Mouse (Mus musculus) lung, postnatal 0 days (tissue): ENCODE measurements around the gene 6030468B19Rik. TPM values are rescaled to one million over a fixed set of nuclear protein-coding genes. Genes with fewer than 3 reads are reported as not detected.
A peak's percentile ranks its signal among the peaks of the same experiment; 100 is the strongest.
"Not testable (repeated sequence)": the region's sequence is repeated elsewhere in the genome, so short reads cannot be mapped to it uniquely, and the experiment has no call there.

Experiments
- ATAC-seq: fragments of 200-750 bp; cut with Nextera tagmentation; 2 replicates; pipeline ENCODE4 v1.8.0; 2017; ENCODE audit warnings: moderate library complexity
- DNase-seq: peaks from one replicate; pipeline ENCODE4 v3.0.0-alpha.2; 2016; ENCODE audit warnings: low spot score
- H3K27ac ChIP-seq: fragments of 300-500 bp; sonication (generic); 2 replicates; pipeline ENCODE4 v1.5.1; 2014; ENCODE audit warnings: antibody characterized with exemption, mild to moderate bottlenecking, low read length, mixed read lengths
- H3K27me3 ChIP-seq: fragments of 300-500 bp; sonication (generic); replicated peaks from 2 replicates; pipeline ENCODE4 v1.6.1; 2014; ENCODE audit warnings: low read length, mixed read lengths; ENCODE audit not compliant: insufficient read depth
- H3K36me3 ChIP-seq: fragments of 300-500 bp; sonication (generic); 2 replicates; pipeline ENCODE4 v1.6.1; 2014; ENCODE audit warnings: low read length, mixed read lengths; ENCODE audit not compliant: insufficient read depth
- H3K4me1 ChIP-seq: fragments of 300-500 bp; sonication (generic); 2 replicates; pipeline ENCODE4 v1.6.1; 2014; ENCODE audit warnings: antibody characterized with exemption, low read depth, low read length, mixed read lengths; ENCODE audit not compliant: insufficient read depth
- H3K4me2 ChIP-seq: fragments of 300-500 bp; sonication (generic); replicated peaks from 2 replicates; pipeline ENCODE4 v1.6.1; 2014; ENCODE audit warnings: low read depth, mild to moderate bottlenecking, low read length, moderate library complexity, mixed read lengths
- H3K4me3 ChIP-seq: fragments of 300-500 bp; sonication (generic); 2 replicates; pipeline ENCODE4 v1.5.1; 2014; ENCODE audit warnings: low read depth, low read length
- H3K9ac ChIP-seq: fragments of 300-500 bp; sonication (generic); replicated peaks from 2 replicates; pipeline ENCODE4 v1.6.1; 2014; ENCODE audit warnings: low read depth, mild to moderate bottlenecking
- H3K9me3 ChIP-seq: fragments of 300-500 bp; sonication (generic); 2 replicates; pipeline ENCODE4 v1.6.1; 2016; ENCODE audit warnings: low read length, mixed read lengths
- CTCF ChIP-seq: IDR thresholded peaks from 2 replicates; pipeline ENCODE4 v1.5.1; 2016; ENCODE audit warnings: antibody characterized with exemption, mild to moderate bottlenecking
- EP300 ChIP-seq: IDR thresholded peaks from 2 replicates; pipeline ENCODE4 v1.6.1; 2016; ENCODE audit warnings: antibody characterized with exemption, mild to moderate bottlenecking, control low read depth
- WGBS: fragments of 180-500 bp; shearing (Covaris S2); extraction: QIAGEN DNeasy Blood & Tissue Kit; methylation state at CpG from one replicate; pipeline ENCODE4 v1.1.7; 2014; 5-methylcytosine and 5-hydroxymethylcytosine counted together
- polyA plus RNA-seq: library from polyadenylated mRNA; unstranded; fragments of >200 nt; fragmentation: Nextera tagmentation; extraction: Ambion mirVana; gene quantifications from 2 replicates; pipeline ENCODE4 v1.2.1, GENCODE M21; 2015

6030468B19Rik gene
- polyA plus RNA-seq, 1 experiment from 2014 or later, result not detected

- Histone ChIP-seq H3K9me3 (no peaks in the 10 kb centered on the region), H3K4me3 (no peak overlapping the region), H3K27me3 (no peaks in the 10 kb centered on the region), H3K4me1 (peaks cover 26% of the 10 kb centered on the region; the same call in 1 of the 2 replicates), H3K27ac (no peak overlapping the region), H3K36me3 (no peaks in the 10 kb centered on the region), H3K4me2 (peak overlapping the region; percentile 87), H3K9ac (no peak overlapping the region)
- WGBS, result 40% methylated on average over 10 of the region's 10 CpGs
- DNase-seq (peak; percentile 56), ATAC-seq (no peak)
- no peak for TF ChIP-seq CTCF
- TF ChIP-seq EP300, result no peak
Observed at GRCm38 (mm10) chr11:117783683-117784309, 13.7 kb upstream of the 6030468B19Rik start.

GRCm38 (mm10) chr11:117786294-117786693 lies 11.2 kb upstream of the 6030468B19Rik start:
- Histone ChIP-seq H3K36me3 (no peaks in the 10 kb centered on the region), H3K27me3 (no peaks in the 10 kb centered on the region), H3K9me3 (no peaks in the 10 kb centered on the region), H3K4me2 (no peak overlapping the region), H3K4me1 (peaks cover 18% of the 10 kb centered on the region; the same call in 1 of the 2 replicates), H3K9ac (no peak overlapping the region), H3K4me3 (no peak overlapping the region), H3K27ac (no peak overlapping the region)
- ATAC-seq (no peak), DNase-seq (peak; percentile 72)
- TF ChIP-seq CTCF, result peak; percentile 86
- TF ChIP-seq EP300, result no peak
- 10% methylated on average over 10 of the region's 10 CpGs for WGBS

- H3K9me3 ChIP-seq, H3K27ac ChIP-seq, H3K9ac ChIP-seq, H3K4me2 ChIP-seq, H3K4me1 ChIP-seq, H3K4me3 ChIP-seq, H3K27me3 ChIP-seq, ATAC-seq, DNase-seq, H3K36me3 ChIP-seq: not testable (repeated sequence)
- 70% methylated on average over 7 of the region's 7 CpGs for WGBS
Observed at GRCm38 (mm10) chr11:117788481-117788880, 9.0 kb upstream of the 6030468B19Rik start.

- Histone ChIP-seq H3K4me3 (0 out of 2 replicates have a peak overlapping the region, but pooled peaks have one; percentile 5), H3K4me2 (peak overlapping the region; percentile 52), H3K27ac (0 out of 2 replicates have a peak overlapping the region, but pooled peaks have one; percentile 38), H3K9ac (no peak overlapping the region), H3K27me3 (no peaks in the 10 kb centered on the region), H3K9me3 (no peaks in the 10 kb centered on the region), H3K36me3 (no peaks in the 10 kb centered on the region), H3K4me1 (0 out of 2 replicates have a peak, but pooled peaks cover 2% of the 10 kb centered on the region)
- ATAC-seq, result peak; percentile 51
- TF ChIP-seq CTCF (peak; percentile 89), EP300 (no peak)
- WGBS, result 5% methylated on average over 14 of the region's 14 CpGs
- DNase-seq, result peak; percentile 79
Observed at GRCm38 (mm10) chr11:117790286-117790685, 7.2 kb upstream of the 6030468B19Rik start.

- WGBS, result 35% methylated on average over 20 of the region's 23 CpGs
- H3K9ac ChIP-seq, result no peak overlapping the region
- H3K27ac ChIP-seq, result 0 out of 2 replicates have a peak overlapping the region, but pooled peaks have one; percentile 38
- peak; percentile 70 for DNase-seq
- peak overlapping the region; percentile 52 for H3K4me2 ChIP-seq
- no peaks in the 10 kb centered on the region for H3K36me3 ChIP-seq
- H3K4me3 ChIP-seq, result 0 out of 2 replicates have a peak overlapping the region, but pooled peaks have one; percentile 5
- 0 out of 2 replicates have a peak, but pooled peaks cover 2% of the 10 kb centered on the region for H3K4me1 ChIP-seq
- ATAC-seq, result peak; percentile 73
- TF ChIP-seq CTCF (peak; percentile 48), EP300 (no peak)
- no peaks in the 10 kb centered on the region for H3K9me3 ChIP-seq
- H3K27me3 ChIP-seq, result no peaks in the 10 kb centered on the region
Observed at GRCm38 (mm10) chr11:117790703-117791440, 6.6 kb upstream of the 6030468B19Rik start.

- Histone ChIP-seq H3K36me3 (no peaks in the 10 kb centered on the region), H3K27me3 (no peaks in the 10 kb centered on the region), H3K4me2 (no peak overlapping the region), H3K27ac (no peak overlapping the region), H3K9ac (no peak overlapping the region), H3K9me3 (no peaks in the 10 kb centered on the region), H3K4me1 (0 out of 2 replicates have a peak, but pooled peaks cover 2% of the 10 kb centered on the region), H3K4me3 (no peak overlapping the region)
- ATAC-seq (no peak), DNase-seq (no peak)
- 91% methylated on average over 9 of the region's 9 CpGs for WGBS
- TF ChIP-seq EP300 (no peak), CTCF (no peak)
Observed at GRCm38 (mm10) chr11:117791441-117791761, 6.1 kb upstream of the 6030468B19Rik start.
